Mouse (Mus musculus): ENCODE measurements at regions not wholly inside any gene's neighbourhood (a gene's known extent, or its start where the extent isn't known, plus 50 kb on each side); places are given as distances from the start of the nearest gene placed in this dataset.

DNA sequence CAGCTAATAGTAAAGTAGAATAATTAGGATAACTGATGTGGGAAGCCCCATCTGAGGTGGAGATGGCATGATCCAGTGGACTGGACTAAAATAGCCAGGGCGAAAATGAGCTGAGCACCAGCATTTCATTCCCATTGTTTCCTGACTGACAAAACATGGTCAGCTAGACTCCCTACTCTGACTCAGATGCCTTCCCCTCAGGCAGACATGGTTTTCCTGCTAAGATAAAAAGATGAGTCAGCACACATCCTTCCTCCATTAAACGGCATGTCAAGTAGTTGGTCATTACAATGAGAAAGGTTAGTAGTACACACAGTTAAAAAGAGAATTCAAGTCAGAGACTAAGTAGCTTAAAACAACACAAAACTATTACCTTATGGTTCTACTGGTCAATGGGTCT, 939.7 kb upstream of the Lrrc4c start:
- no peaks in the 10 kb centered on the region for H3K27me3 ChIP-seq (replicated peaks; ENCODE audit: control insufficient read depth, insufficient read depth, low read length)
- no peak for DNase-seq (ENCODE audit: low spot score)
- no peaks in the 10 kb centered on the region for H3K9me3 ChIP-seq (ENCODE audit: control insufficient read depth, low read length)
- H3K27ac ChIP-seq (replicated peaks; ENCODE audit: low read depth, low read length), result no peak overlapping the region
- no peaks in the 10 kb centered on the region for H3K36me3 ChIP-seq (ENCODE audit: control insufficient read depth, insufficient read depth, low read length)
- 87% methylated on average over 2 of the region's 2 CpGs for WGBS
- no peak overlapping the region for H3K4me2 ChIP-seq (ENCODE audit: low read depth, low read length)
- ATAC-seq (ENCODE audit: low read depth), result no peak
- no peaks in the 10 kb centered on the region for H3K4me1 ChIP-seq (ENCODE audit: control insufficient read depth, insufficient read depth, low read length)
- no peak overlapping the region for H3K4me3 ChIP-seq (ENCODE audit: low read depth, low read length)
- no peak overlapping the region for H3K9ac ChIP-seq (ENCODE audit: low read depth, low read length)

- no peaks in the 10 kb centered on the region for H3K4me1 ChIP-seq (ENCODE audit: control insufficient read depth, insufficient read depth, low read length)
- H3K4me3 ChIP-seq (ENCODE audit: low read depth, low read length), result no peak overlapping the region
- H3K27ac ChIP-seq (replicated peaks; ENCODE audit: low read depth, low read length), result no peak overlapping the region
- H3K9me3 ChIP-seq (ENCODE audit: control insufficient read depth, low read length), result no peaks in the 10 kb centered on the region
- no peak overlapping the region for H3K9ac ChIP-seq (ENCODE audit: low read depth, low read length)
- no peak for ATAC-seq (ENCODE audit: low read depth)
- 68% methylated on average over 6 of the region's 6 CpGs for WGBS
- H3K4me2 ChIP-seq (ENCODE audit: low read depth, low read length), result no peak overlapping the region
- no peak for DNase-seq (ENCODE audit: low spot score)
- no peaks in the 10 kb centered on the region for H3K36me3 ChIP-seq (ENCODE audit: control insufficient read depth, insufficient read depth, low read length)
- H3K27me3 ChIP-seq (replicated peaks; ENCODE audit: control insufficient read depth, insufficient read depth, low read length), result no peaks in the 10 kb centered on the region
Observed at GRCm38 (mm10) chr2:95376479-95376878, 938.5 kb upstream of the Api5 start.

DNA sequence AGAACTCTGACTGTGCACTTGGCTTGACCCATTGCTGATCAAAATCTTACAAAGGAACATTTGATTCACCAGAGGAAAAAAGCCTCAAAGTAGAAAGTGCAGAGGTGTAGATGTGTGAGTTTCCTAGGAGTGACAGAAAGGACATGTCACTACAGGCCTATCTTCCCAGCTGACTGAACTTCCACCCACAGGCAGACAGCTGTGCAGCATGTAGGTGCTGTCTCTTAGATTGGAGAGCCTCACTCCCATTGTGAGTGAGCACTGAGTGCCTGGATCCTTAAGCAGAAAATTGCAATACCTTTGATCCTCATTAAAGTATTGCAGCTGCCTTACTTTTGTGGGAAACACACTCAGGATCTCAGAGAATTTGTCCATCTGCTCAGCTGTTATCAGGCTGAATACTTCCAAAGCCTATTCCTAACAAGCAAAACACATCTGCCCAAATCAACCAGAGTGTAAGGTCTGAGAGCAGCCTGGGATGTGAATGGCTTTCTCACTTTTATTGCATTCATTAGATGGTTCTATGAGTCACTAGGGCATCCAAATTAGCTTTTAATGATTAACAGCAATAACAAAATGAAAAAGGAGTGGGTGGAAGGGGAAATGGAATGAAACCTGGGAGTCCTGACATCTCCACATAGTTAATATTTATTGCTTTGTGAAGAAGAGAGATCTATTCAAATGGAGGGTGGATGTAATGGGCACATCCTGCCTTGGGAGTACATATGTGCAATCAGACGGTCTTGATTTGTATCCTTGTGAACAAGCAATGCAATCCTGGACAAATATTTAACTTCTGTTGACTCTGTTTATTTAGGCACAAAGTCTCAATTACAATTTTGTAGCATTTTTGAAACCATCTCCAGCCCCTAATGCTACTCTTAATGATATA, 929.1 kb upstream of the Api5 start:
- Histone ChIP-seq H3K4me2 (ENCODE audit: low read depth, low read length) (no peak overlapping the region), H3K27me3 (replicated peaks; ENCODE audit: control insufficient read depth, insufficient read depth, low read length) (no peaks in the 10 kb centered on the region), H3K4me1 (ENCODE audit: control insufficient read depth, insufficient read depth, low read length) (no peaks in the 10 kb centered on the region), H3K36me3 (ENCODE audit: control insufficient read depth, insufficient read depth, low read length) (no peaks in the 10 kb centered on the region), H3K9ac (ENCODE audit: low read depth, low read length) (no peak overlapping the region), H3K4me3 (ENCODE audit: low read depth, low read length) (no peak overlapping the region), H3K27ac (replicated peaks; ENCODE audit: low read depth, low read length) (no peak overlapping the region), H3K9me3 (ENCODE audit: control insufficient read depth, low read length) (no peaks in the 10 kb centered on the region)
- WGBS, result 71% methylated on average over 1 of the region's 1 CpGs
- ATAC-seq (ENCODE audit: low read depth) (no peak), DNase-seq (ENCODE audit: low spot score) (peak; percentile 19)

Data from embryonic facial prominence, embryonic 14.5 days (tissue).